Mouse (Mus musculus): Measurements from ENCODE around the gene Hoxb5. TPM values are rescaled to one million over a fixed set of nuclear protein-coding genes. Genes with fewer than 3 reads are reported as not detected.

Hoxb5 gene
- total RNA-seq, 2 experiments from 2014 or later, result 0.07 TPM; not detected in 1

DNA sequence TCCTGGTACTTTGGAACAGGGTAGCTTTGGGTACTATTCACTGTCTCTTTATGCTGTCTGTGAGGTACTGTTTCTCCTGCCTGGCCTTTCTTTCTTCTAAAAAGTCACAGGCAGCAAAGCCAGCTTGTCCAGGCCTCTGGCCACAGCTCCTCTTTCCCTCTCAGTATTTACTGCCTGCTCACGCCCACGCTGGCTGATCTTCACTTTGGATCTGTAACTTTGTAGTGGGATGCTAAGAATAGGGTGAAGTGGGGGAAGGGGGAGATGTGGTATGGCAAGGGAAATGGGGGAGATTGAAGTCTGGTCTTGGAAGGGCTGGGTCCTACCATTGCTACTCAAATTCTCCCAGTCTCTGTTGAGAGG, 30.8 kb downstream of the Hoxb5 start:
- no peak for ATAC-seq (replicated peaks; ENCODE audit: poor library complexity)

DNA sequence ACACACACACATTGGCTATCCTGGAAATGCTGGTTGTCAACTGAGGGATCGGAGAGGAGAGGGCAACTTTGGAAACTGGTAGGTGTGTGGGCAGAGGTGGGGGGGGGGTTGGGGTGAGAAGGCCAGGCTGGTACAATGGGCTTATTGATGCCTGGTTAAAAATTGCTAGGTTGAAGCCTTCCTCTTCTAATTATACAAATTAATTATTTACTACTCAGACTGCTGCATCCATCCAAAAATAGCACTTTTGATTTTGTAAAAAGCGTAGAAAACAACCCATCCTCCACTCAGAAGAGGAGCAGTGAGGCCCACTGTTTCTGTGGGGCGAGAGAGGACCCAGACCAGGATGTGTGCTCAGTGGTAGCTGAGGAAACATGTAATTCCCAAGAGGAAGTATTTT, 31.9 kb downstream of the Hoxb5 start:
- no peak for ATAC-seq (replicated peaks; ENCODE audit: poor library complexity)

DNA sequence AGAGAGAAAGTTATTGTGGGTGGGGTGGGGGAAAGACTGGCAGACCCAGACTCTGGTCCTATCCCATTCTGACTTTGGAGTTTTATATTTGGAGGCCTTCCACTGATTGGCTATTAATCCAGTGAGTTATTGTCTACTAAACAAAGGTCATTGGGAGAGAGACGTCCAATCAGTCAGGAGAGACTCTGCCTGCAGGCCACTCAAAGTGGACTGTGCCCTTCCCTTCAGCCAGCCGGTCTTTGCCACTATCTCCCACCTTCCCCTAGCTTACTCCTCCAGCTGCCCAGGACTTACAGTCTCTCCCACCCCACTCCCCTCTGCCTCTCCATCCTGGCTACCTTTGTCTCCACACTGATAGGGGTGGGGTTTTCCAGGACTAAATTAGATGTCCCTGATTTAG, 33.5 kb downstream of the Hoxb5 start:
- no peak for ATAC-seq (replicated peaks; ENCODE audit: poor library complexity)

DNA sequence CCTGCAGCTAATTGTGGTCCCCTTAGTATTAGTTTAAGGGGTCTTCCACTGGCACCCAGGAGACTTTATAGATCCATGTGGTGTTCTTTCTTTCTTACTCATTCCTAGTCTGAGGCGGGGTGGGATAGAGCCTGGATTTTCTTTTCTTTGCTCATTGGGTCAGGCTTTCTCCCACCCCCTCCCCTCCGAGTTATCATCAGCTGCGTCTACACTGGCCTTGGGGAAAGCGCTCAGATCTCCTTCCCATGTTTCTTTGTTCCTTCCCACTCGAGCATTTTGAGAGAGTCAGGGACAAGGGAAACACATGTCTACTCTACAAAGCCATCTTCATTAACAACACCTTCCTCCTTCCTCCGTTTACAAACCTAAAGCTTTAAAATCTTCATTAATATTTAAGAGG, 33.9 kb downstream of the Hoxb5 start:
- ATAC-seq (replicated peaks; ENCODE audit: poor library complexity), result no peak

DNA sequence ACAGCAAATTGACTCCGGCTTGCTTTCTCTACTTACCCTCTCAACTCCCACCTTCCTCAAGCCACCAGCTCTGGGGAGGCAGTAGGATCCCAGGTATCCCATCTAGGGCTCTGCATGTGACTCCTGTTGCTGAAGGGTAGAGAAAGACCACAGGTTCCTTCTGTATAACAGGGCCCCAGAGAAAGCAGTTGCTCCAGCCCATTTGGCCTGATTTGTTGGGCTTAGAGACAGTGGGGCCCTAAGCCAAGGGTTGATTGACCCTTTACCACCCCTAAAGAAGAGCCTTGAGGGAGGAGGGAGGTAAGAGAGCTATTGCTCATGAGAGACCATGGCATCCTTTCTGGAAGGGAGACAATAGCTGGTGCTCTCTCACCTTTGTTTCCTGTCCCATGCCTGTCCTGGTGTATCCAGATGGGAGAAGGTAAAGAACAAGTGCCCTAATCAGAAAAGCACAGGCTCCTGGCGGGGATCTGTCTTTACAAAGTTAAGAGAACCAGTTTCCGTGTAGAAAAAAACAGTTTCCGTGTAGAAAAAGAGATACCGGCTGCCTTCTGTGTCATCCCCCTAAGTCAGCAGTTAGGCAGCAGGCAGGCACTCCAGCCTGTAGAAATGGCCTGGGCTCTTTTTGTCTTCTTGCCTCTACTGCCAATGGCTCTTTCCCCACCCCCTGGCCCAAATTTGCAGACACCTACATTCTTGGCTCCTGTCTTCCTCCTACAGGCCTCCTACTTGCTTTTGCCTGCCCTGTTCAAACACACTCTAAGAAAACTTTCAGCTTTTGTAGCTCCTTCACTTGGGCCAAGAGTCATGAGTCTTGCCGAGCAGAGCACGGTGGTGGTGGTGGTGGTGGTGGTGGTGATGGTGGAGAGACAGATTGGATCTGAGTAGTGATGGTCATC, 36.1 kb downstream of the Hoxb5 start:
- ATAC-seq (replicated peaks; ENCODE audit: poor library complexity), result no peak

DNA sequence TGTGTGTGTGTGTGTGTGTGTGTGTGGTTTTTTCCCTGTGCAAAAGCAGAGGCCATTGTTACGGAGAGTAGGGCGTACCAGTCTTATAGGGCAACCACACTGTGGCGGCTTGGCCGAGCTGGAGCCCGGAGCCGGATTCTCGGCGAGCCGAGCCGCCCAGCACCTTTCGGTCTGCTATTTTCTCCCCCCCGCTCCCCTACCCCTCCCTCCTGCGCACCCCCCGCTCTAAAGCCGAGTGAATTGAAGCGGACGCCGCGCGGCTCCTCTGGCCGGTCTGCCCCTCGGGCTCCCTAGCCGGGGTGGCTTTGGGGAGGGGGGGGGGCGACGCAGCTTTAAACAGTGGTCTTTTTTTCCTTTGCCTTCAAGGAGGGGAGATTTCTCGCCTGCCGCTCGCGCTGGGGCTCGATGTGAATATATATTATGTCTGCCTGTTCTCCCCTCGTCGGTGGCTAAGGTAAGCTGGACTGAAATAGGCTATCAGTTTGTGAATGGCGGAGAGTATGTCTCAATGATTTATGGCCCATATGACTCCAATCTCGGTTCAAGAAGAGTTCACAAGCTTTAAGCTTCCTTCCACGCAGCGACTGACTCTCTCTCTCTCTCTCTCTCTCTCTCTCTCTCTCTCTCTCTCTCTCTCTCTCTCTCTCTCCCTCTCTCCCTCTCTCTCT, 37.7 kb downstream of the Hoxb5 start:
- ATAC-seq (replicated peaks; ENCODE audit: poor library complexity), result no peak

DNA sequence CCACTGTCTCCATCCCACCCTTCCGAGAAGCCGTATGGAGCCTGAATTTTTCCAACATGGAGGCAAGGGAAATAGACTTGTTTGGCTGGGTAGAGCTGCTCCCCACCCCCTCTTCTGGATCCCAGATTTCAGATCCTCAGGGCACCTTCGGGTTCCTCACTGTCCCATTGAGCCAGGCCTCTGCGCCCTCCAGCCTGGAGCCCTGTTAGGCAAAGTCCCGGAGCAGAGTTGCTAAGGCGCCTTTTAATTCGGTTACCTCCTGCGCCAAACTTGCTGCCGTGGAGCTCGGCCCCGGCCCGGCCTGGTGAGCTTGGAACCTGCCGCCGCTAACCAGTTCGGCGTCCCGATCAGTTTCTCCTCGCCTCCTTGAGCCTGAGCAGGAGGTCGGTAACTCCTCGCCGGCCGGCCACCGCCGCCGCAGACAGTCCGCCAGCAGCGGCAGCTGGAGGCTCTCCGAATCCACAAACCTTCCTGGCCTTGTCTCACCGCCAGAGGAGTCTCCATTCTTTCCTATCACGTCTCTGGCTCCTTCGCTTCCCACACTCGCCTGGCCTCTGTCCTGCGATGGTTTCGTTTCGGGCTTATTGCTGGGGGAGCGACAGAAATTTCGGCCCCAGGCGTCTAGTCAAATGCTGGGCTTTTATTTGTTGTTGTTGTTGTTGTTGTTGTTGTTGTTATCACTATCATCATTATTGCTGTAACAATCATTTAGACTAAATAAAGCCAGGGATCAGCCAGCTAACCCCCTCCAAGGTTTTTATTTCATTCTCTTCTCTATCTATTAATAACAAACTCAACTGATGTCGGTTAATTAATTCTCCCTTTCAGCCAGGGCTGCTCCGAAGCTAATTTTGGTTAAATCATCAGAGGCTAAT, 38.8 kb downstream of the Hoxb5 start:
- ATAC-seq (replicated peaks; ENCODE audit: poor library complexity), result no peak

DNA sequence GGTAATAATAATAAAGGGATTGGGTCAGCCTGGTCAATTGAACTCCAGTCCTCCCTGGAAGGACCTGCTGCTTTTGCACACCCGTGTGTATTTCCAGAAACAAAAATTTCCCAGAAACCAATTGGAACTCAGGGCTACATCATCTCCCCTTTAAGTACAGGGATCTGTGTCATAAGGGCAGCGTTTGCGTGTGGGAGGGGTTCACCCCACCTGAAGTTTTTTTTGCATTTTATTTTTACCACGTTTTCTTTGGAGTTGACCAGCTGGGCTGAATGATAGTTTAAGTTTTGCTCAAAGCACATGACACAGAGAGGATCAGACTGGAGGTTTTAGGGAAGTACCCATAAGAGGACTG, 39.4 kb downstream of the Hoxb5 start:
- no peak for ATAC-seq (replicated peaks; ENCODE audit: poor library complexity)

DNA sequence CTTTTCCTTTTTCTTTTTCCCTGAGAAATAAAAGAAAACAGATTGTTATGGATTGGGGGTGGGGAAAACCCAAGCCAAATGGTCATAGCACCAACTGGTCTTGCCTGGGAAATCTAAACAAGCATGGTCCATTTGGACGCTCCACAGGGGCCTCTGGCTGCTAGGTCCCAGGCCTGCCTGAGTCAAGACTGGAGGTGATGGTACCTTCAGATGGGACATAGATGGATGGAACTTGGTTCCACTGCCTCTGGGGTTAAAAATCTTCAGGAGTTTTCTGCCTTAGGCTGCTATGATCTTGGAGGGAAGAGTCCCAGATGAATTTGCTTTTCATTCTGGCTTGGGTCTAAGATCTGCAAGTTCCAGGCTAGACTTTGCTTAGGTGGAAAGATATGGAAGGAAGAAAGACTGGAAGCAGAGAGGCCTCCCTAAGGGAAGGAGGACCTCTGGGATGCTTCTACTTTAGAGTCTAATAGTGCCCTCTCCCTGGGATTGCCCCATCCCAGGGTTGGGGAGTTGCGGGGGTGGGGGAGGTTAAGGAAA, 40.1 kb downstream of the Hoxb5 start:
- ATAC-seq (replicated peaks; ENCODE audit: poor library complexity), result no peak

DNA sequence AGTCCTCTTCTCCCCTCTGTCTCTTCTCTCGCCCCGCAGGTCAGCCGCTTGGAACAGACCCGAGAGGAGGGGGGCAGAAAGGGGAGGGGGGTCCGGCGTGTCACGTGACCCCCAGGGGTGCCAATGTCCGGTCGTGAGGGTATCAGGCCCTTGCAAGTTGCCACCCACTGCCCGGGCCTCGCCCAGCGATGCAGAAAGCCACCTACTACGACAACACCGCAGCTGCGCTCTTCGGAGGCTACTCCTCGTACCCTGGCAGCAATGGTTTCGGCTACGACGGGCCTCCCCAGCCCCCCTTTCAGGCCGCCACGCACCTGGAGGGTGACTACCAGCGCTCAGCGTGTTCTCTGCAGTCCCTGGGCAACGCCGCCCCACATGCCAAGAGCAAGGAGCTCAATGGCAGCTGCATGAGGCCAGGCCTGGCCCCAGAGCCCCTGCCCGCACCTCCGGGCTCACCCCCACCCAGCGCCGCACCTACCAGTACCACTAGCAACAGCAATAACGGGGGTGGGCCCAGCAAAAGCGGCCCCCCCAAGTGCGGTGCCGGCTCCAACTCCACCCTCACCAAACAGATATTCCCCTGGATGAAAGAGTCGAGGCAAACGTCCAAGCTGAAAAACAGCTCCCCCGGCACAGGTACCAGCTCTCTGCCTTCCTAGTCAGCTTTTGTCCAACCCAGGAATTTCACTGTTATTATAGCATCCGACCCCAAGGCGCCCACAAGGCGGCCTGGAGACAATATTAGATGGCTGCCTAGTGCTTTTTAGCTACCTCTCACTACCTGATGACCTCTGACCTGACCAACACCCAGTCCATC, 41.1 kb downstream of the Hoxb5 start:
- no peak for ATAC-seq (replicated peaks; ENCODE audit: poor library complexity)

DNA sequence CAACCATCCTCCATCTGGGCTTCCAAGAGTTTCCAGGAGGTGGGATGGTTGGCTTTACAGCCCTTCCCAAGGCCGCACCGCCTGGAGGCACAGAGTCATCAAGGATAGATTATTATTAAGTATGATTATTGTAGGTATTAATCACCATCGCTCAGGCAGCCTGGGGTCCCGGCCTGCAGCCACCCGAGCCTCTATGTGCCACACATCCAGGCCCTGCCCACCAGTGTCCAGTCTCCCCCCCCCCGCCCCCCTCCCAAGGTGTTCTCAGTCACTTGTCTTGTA, 41.7 kb downstream of the Hoxb5 start:
- no peak for ATAC-seq (replicated peaks; ENCODE audit: poor library complexity)

DNA sequence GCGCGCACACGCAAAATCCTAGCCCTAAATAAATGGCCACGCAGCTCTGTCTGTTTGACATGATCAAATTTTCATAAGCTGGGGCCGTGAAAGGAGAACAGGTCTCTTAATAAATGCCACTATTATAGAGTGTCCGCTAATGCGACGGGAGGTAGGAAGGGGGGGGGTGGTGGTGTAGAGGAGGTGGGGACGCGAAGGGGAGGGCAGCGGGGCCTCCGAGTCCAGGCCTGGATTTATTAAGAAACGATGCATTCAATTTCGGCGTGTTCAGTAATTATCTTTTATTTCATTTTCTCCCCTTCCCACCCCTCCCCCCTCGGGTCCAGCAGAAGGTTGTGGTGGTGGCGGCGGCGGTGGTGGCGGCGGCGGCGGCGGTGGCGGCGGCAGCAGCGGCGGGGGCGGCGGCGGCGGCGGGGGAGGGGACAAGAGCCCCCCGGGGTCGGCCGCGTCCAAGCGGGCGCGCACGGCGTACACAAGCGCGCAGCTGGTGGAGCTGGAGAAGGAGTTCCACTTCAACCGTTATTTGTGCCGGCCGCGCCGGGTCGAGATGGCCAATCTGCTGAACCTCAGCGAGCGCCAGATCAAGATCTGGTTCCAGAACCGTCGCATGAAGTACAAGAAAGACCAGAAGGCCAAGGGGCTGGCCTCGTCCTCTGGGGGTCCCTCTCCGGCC, 42.2 kb downstream of the Hoxb5 start:
- ATAC-seq (replicated peaks; ENCODE audit: poor library complexity), result no peak

DNA sequence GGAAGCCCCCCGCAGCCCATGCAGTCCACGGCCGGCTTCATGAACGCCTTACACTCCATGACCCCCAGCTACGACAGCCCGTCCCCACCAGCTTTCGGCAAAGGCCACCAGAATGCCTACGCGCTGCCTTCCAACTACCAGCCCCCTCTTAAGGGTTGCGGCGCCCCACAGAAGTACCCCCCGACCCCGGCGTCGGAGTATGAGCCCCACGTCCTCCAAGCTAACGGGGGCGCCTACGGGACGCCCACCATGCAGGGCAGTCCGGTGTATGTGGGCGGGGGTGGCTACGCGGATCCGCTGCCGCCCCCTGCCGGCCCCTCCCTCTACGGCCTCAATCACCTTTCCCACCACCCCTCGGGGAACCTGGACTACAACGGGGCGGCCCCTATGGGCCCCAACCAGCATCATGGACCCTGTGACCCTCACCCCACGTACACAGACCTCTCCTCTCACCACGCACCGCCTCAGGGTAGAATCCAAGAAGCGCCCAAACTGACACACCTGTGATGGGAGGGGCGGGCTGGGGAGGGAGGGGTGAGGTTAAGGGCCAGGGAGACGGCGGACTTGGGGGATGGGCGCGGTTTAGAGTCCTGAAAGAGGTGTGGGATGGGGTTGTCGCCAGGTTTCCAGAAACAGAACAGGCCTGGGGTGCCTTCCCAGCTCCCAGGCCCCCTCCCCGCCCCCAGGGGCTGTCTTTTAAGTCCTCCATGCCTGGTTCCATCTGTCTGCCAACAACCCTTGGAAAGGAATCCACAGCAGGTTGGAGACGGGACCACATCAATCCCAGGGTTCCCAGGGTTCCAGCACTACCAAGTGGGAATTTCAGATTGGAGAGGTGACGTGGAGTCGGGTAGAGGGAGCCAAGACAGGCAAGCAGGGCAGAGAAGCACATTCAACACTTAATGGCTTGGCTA, 43.0 kb downstream of the Hoxb5 start:
- ATAC-seq (replicated peaks; ENCODE audit: poor library complexity), result no peak

DNA sequence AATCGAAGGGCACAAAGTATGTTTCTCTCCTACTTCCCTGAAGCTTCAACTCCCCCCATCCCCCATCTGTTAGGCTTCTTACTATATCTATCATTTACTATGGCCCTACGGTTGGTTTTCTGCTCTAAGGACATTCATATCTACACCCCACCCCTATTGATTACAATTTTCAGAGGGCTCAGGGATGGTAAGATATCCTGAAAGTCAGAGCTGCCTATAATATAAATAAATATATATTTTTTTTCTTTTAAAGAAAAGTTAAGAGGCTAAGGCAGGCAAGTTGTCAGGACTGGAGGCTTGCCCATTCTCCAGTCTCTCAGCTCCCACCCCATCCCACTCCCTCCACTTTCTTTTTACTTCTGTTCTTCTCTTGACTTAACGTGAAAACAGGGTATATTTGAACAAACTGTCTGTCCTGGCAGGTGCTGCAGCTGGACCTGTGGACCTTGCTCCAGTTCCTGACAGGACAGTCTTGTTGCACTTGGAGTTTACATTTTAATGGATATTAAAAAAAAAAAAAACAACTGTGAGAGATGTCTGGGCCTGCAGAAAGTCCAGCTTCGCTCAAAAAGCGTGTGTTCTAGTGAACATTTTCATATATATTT, 43.9 kb downstream of the Hoxb5 start:
- ATAC-seq (replicated peaks; ENCODE audit: poor library complexity), result no peak

DNA sequence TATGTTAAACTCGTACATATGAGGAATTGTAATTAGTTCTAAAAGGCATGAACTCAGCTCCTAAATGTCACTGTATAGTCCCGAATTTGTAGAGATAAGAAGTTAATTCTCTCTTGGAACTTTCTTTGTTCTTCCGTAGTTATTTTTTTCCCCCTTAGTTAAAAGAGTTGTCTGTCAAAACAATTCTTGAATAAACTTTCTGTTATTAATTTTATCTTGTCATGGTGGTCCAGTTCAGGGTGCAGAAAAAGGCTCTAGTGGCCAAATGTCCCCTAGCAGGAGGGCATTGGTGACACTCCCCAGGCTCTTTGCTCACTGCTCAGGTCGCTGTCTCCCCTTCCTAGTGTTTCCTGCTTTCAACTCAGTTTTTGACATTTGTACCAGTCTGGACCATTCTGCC, 44.6 kb downstream of the Hoxb5 start:
- ATAC-seq (replicated peaks; ENCODE audit: poor library complexity), result no peak

DNA sequence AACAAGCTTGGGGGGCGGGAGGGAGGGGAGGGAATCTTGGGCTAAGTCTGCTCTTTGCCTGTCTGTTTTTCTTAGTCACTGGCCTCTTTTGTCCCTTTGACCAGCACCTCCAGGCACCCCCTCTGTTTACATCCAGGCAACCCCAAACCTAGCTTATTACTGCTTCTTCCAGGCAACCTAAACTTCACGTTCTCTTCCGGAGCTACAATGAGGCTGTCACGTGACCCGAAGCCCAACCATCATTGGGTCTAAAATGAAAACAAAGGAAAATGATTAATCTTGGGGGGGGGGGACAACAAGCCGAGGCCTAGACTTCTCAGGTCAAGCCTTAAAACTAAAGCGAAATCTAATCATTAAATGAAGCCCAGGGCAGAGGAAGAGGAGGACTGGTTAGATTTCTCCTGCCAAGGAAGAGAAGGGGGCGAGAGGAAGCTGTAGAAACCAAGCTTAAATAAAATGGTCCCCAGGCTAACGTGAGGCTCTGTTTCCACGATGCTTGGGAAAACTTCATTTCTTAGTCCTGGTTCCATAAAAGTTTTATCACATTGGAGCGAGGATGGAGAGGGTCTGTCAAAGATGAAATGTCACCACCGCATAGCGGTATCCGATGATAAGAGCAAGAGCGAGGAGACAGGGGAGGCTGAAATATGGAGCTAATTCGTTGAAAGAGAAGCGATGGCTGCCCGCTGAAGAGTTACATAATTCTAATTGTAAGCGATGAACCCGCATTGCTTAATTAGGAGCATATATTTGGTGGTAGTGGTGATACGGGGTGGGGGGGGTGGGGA, 45.2 kb downstream of the Hoxb5 start:
- no peak for ATAC-seq (replicated peaks; ENCODE audit: poor library complexity)

DNA sequence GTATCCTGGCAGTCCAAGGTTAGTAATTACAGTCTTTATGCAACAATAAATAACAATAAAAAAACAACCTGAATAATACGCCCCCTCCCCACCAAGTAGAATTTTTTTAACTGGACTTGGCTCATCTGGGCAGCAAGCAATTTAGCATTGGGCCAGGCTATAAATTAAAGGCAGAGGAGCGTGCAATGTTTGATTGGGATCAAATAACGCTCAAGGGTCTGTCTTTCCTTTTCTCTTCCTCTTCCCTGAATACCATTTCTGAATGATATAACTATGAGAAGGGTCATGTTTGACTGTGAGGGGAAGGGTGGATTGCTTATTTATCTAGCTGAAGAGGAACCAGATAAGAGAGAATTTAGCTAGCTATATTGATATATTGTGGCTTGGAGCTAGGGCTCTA, 45.9 kb downstream of the Hoxb5 start:
- ATAC-seq (replicated peaks; ENCODE audit: poor library complexity), result no peak
